Mouse (Mus musculus) layer of hippocampus, postnatal 14 days (tissue): ENCODE measurements around the gene Ndrg2. TPM values are rescaled to one million over a fixed set of nuclear protein-coding genes. Genes with fewer than 3 reads are reported as not detected.
"Not testable (repeated sequence)": the region's sequence is repeated elsewhere in the genome, so short reads cannot be mapped to it uniquely, and the experiment has no call there.

Source experiments
- DNase-seq, 2 experiments: peaks; one replicate each; pipeline ENCODE4 v3.0.0; 2021 to 2022; ENCODE audit warnings: low spot score in 2 of 2, mixed read lengths in 1 of 2
- total RNA-seq, 2 experiments: library from RNA; stranded (reverse); gene quantifications; 2 replicates each; pipeline ENCODE4 v1.2.3; 2021

Ndrg2 gene
- total RNA-seq, 2 experiments from 2014 or later, result 696 to 763 TPM

- peak; percentile 46 to 77 for DNase-seq
Observed at GRCm38 (mm10) chr14:51883527-51884030, 30.4 kb downstream of the Ndrg2 start.

- DNase-seq, result no peak
Observed at GRCm38 (mm10) chr14:51877517-51877916, 36.4 kb downstream of the Ndrg2 start.

GRCm38 (mm10) chr14:51871741-51872140, 42.2 kb downstream of the Ndrg2 start:
- DNase-seq, result no peak

- no peak for DNase-seq
Observed at GRCm38 (mm10) chr14:51870756-51871155, 43.2 kb downstream of the Ndrg2 start.

- not testable (repeated sequence) for DNase-seq
Observed at GRCm38 (mm10) chr14:51863603-51864002, 50.4 kb downstream of the Ndrg2 start.

GRCm38 (mm10) chr14:51855280-51855679, 58.7 kb downstream of the Ndrg2 start:
- not testable (repeated sequence) for DNase-seq

Other genes starting within 250 kb of the Ndrg2 start
- not detected for gene Gm17079, start 218.7 kb downstream of the Ndrg2 start, total RNA-seq
- not detected for gene Gm5800, start 197.0 kb downstream of the Ndrg2 start, total RNA-seq
- gene Ang4, start 140.6 kb downstream of the Ndrg2 start, total RNA-seq, result not detected
- gene AY358078, start 114.1 kb downstream of the Ndrg2 start, total RNA-seq, result not detected
- gene Ear6, start 60.5 kb downstream of the Ndrg2 start, total RNA-seq, result not detected
- gene Mettl17, start 29.3 kb downstream of the Ndrg2 start, total RNA-seq, result 10 to 100 TPM; 34.9 to 38.9 TPM
- gene Slc39a2, start 21.3 kb downstream of the Ndrg2 start, total RNA-seq, result 1 to 10 TPM; 4.7 to 5.6 TPM
- gene Tppp2, start 4.3 kb upstream of the Ndrg2 start, total RNA-seq, result not detected
- gene Rnase13, start 8.6 kb upstream of the Ndrg2 start, total RNA-seq, result under 1 TPM in 1 of 2 experiments, not detected in 1; 0.23 TPM
- gene Arhgef40, start 70.6 kb upstream of the Ndrg2 start, total RNA-seq, result 10 to 100 TPM; 44.2 to 47.4 TPM
- under 1 TPM; 0.39 to 0.95 TPM for gene Tmem253, start 101.5 kb upstream of the Ndrg2 start, total RNA-seq
- 10 to 100 TPM; 37.6 to 41.2 TPM for gene Zfp219, start 106.6 kb upstream of the Ndrg2 start, total RNA-seq
- gene Olfr221, start 128.3 kb upstream of the Ndrg2 start, total RNA-seq, result not detected
- gene Hnrnpc, start 189.9 kb upstream of the Ndrg2 start, total RNA-seq, result 100 to 1,000 TPM; 213 to 245 TPM
- 1 to 10 TPM; 2.4 TPM for gene Rpgrip1, start 196.5 kb upstream of the Ndrg2 start, total RNA-seq